Mouse (Mus musculus) forebrain, embryonic 16.5 days (tissue): Measurements from ENCODE around the gene Bmper. TPM values are rescaled to one million over a fixed set of nuclear protein-coding genes. Genes with fewer than 3 reads are reported as not detected.

Experiments
- ATAC-seq: fragments of 200-750 bp; cut with Nextera tagmentation; 2 replicates; pipeline ENCODE4 v1.8.0; 2017; ENCODE audit warnings: mild to moderate bottlenecking, moderate library complexity
- H3K27ac ChIP-seq: fragments of 300-500 bp; sonication (generic); 2 replicates; pipeline ENCODE4 v1.5.1; 2014; ENCODE audit warnings: low read length, control low read depth
- H3K27me3 ChIP-seq: fragments of 300-500 bp; sonication (generic); replicated peaks from 2 replicates; pipeline ENCODE4 v1.6.1; 2014; ENCODE audit warnings: low read length; ENCODE audit not compliant: control insufficient read depth, insufficient read depth
- H3K36me3 ChIP-seq: fragments of 300-500 bp; sonication (generic); 2 replicates; pipeline ENCODE4 v1.6.1; 2014; ENCODE audit not compliant: control insufficient read depth, insufficient read depth
- H3K4me1 ChIP-seq: fragments of 300-500 bp; sonication (generic); replicated peaks from 2 replicates; pipeline ENCODE4 v1.6.1; 2014; ENCODE audit warnings: low read length; ENCODE audit not compliant: control insufficient read depth, insufficient read depth
- H3K4me2 ChIP-seq: fragments of 300-500 bp; sonication (generic); 2 replicates; pipeline ENCODE4 v1.6.1; 2014; ENCODE audit warnings: mild to moderate bottlenecking, low read length, control low read depth
- H3K4me3 ChIP-seq: fragments of 300-500 bp; sonication (generic); replicated peaks from 2 replicates; pipeline ENCODE4 v1.5.1; 2014; ENCODE audit warnings: mild to moderate bottlenecking, low read length, control low read depth
- H3K9ac ChIP-seq: fragments of 300-500 bp; sonication (generic); replicated peaks from 2 replicates; pipeline ENCODE4 v1.6.1; 2014; ENCODE audit warnings: low read depth, low read length, control low read depth
- H3K9me3 ChIP-seq: fragments of 300-500 bp; sonication (generic); 2 replicates; pipeline ENCODE4 v1.6.1; 2016; ENCODE audit warnings: low read length; ENCODE audit not compliant: control insufficient read depth
- WGBS: fragments of 180-500 bp; shearing (Covaris S2); extraction: QIAGEN DNeasy Blood & Tissue Kit; methylation state at CpG from one replicate; pipeline ENCODE4 v1.1.7; 2014; 5-methylcytosine and 5-hydroxymethylcytosine counted together
- polyA plus RNA-seq: library from polyadenylated mRNA; unstranded; fragments of >200 nt; fragmentation: Nextera tagmentation; extraction: Ambion mirVana; gene quantifications from 2 replicates; pipeline ENCODE4 v1.2.1, GENCODE M21; 2015

The Bmper gene
- polyA plus RNA-seq, 1 experiment from 2014 or later, result 13.6 TPM

GRCm38 (mm10) chr9:23268609-23269008 lies 45.7 kb downstream of the Bmper start:
- H3K4me3 ChIP-seq, result no peak overlapping the region
- WGBS, result 26% methylated on average over 7 of the region's 7 CpGs
- peak; percentile 91 for ATAC-seq
- H3K4me1 ChIP-seq, result peaks cover 5% of the 10 kb centered on the region; the same call in 1 of the 2 replicates
- H3K9me3 ChIP-seq, result no peaks in the 10 kb centered on the region
- H3K27ac ChIP-seq, result peak overlapping the region; percentile 29; the same call in 1 of the 2 replicates
- H3K9ac ChIP-seq, result no peak overlapping the region
- H3K36me3 ChIP-seq, result no peaks in the 10 kb centered on the region
- H3K27me3 ChIP-seq, result no peaks in the 10 kb centered on the region
- peak overlapping the region; percentile 22; the same call in 1 of the 2 replicates for H3K4me2 ChIP-seq

GRCm38 (mm10) chr9:23269087-23269486 lies 46.2 kb downstream of the Bmper start:
- Histone ChIP-seq H3K9me3 (no peaks in the 10 kb centered on the region), H3K4me2 (peak overlapping the region; percentile 22; the same call in 1 of the 2 replicates), H3K27me3 (no peaks in the 10 kb centered on the region), H3K9ac (no peak overlapping the region), H3K27ac (0 out of 2 replicates have a peak overlapping the region, but pooled peaks have one; percentile 27), H3K4me3 (no peak overlapping the region), H3K36me3 (no peaks in the 10 kb centered on the region), H3K4me1 (peaks cover 5% of the 10 kb centered on the region; the same call in 1 of the 2 replicates)
- peak; percentile 51 for ATAC-seq
- WGBS, result 39% methylated on average over 2 of the region's 2 CpGs

- no peaks in the 10 kb centered on the region for H3K36me3 ChIP-seq
- no peaks in the 10 kb centered on the region for H3K4me1 ChIP-seq
- WGBS, result 76% methylated on average over 4 of the region's 4 CpGs
- no peak overlapping the region for H3K4me3 ChIP-seq
- no peak overlapping the region for H3K4me2 ChIP-seq
- H3K27me3 ChIP-seq, result no peaks in the 10 kb centered on the region
- H3K9me3 ChIP-seq, result no peaks in the 10 kb centered on the region
- H3K9ac ChIP-seq, result no peak overlapping the region
- no peak overlapping the region for H3K27ac ChIP-seq
- ATAC-seq, result no peak
Measured at GRCm38 (mm10) chr9:23276244-23276643, 53.4 kb downstream of the Bmper start.

- no peak for ATAC-seq
- Histone ChIP-seq H3K27me3 (no peaks in the 10 kb centered on the region), H3K9ac (no peak overlapping the region), H3K9me3 (no peaks in the 10 kb centered on the region), H3K4me3 (no peak overlapping the region), H3K36me3 (no peaks in the 10 kb centered on the region), H3K4me2 (no peak overlapping the region), H3K4me1 (no peaks in the 10 kb centered on the region), H3K27ac (no peak overlapping the region; the same call in 1 of the 2 replicates)
- WGBS, result 78% methylated on average over 4 of the region's 4 CpGs
Measured at GRCm38 (mm10) chr9:23284940-23285460, 62.1 kb downstream of the Bmper start.

GRCm38 (mm10) chr9:23293574-23293973 lies 70.7 kb downstream of the Bmper start:
- Histone ChIP-seq H3K9me3 (no peaks in the 10 kb centered on the region), H3K4me2 (no peak overlapping the region), H3K9ac (no peak overlapping the region), H3K27me3 (no peaks in the 10 kb centered on the region), H3K4me3 (no peak overlapping the region), H3K27ac (no peak overlapping the region), H3K36me3 (no peaks in the 10 kb centered on the region), H3K4me1 (peaks cover 5% of the 10 kb centered on the region; the same call in 1 of the 2 replicates)
- 92% methylated on average over 3 of the region's 3 CpGs for WGBS
- ATAC-seq, result no peak

- H3K27ac ChIP-seq, result peak overlapping the region; percentile 41; the same call in 1 of the 2 replicates
- no peak overlapping the region for H3K9ac ChIP-seq
- WGBS, result 51% methylated on average over 6 of the region's 6 CpGs
- no peak overlapping the region for H3K4me2 ChIP-seq
- H3K36me3 ChIP-seq, result no peaks in the 10 kb centered on the region
- no peaks in the 10 kb centered on the region for H3K27me3 ChIP-seq
- H3K4me1 ChIP-seq, result peaks cover 5% of the 10 kb centered on the region; the same call in 1 of the 2 replicates
- H3K4me3 ChIP-seq, result no peak overlapping the region
- no peaks in the 10 kb centered on the region for H3K9me3 ChIP-seq
- peak; percentile 77 for ATAC-seq
Measured at GRCm38 (mm10) chr9:23295569-23295968, 72.7 kb downstream of the Bmper start.

- no peaks in the 10 kb centered on the region for H3K36me3 ChIP-seq
- H3K27me3 ChIP-seq, result no peaks in the 10 kb centered on the region
- H3K9me3 ChIP-seq, result no peaks in the 10 kb centered on the region
- ATAC-seq, result no peak
- no peak overlapping the region for H3K27ac ChIP-seq
- WGBS, result 89% methylated on average over 8 of the region's 8 CpGs
- H3K4me3 ChIP-seq, result no peak overlapping the region
- no peak overlapping the region for H3K9ac ChIP-seq
- H3K4me2 ChIP-seq, result no peak overlapping the region
- H3K4me1 ChIP-seq, result peaks cover 5% of the 10 kb centered on the region; the same call in 1 of the 2 replicates
Measured at GRCm38 (mm10) chr9:23297491-23298170, 74.8 kb downstream of the Bmper start.

GRCm38 (mm10) chr9:23300376-23300775 lies 77.5 kb downstream of the Bmper start:
- ATAC-seq, result no peak
- H3K9me3 ChIP-seq, result no peaks in the 10 kb centered on the region
- no peaks in the 10 kb centered on the region for H3K36me3 ChIP-seq
- no peak overlapping the region for H3K9ac ChIP-seq
- H3K27me3 ChIP-seq, result no peaks in the 10 kb centered on the region
- H3K4me3 ChIP-seq, result no peak overlapping the region
- WGBS, result 88% methylated on average over 8 of the region's 8 CpGs
- H3K27ac ChIP-seq, result no peak overlapping the region
- no peak overlapping the region for H3K4me2 ChIP-seq
- peaks cover 3% of the 10 kb centered on the region; the same call in 1 of the 2 replicates for H3K4me1 ChIP-seq

GRCm38 (mm10) chr9:23305681-23306080 lies 82.8 kb downstream of the Bmper start:
- Histone ChIP-seq H3K9me3 (no peaks in the 10 kb centered on the region), H3K4me2 (no peak overlapping the region), H3K36me3 (no peaks in the 10 kb centered on the region), H3K4me1 (0 out of 2 replicates have a peak, but pooled peaks cover 5% of the 10 kb centered on the region), H3K9ac (no peak overlapping the region), H3K27ac (no peak overlapping the region), H3K27me3 (no peaks in the 10 kb centered on the region), H3K4me3 (no peak overlapping the region)
- ATAC-seq, result no peak
- WGBS, result 87% methylated on average over 4 of the region's 4 CpGs
